In the genomic region with DNA sequence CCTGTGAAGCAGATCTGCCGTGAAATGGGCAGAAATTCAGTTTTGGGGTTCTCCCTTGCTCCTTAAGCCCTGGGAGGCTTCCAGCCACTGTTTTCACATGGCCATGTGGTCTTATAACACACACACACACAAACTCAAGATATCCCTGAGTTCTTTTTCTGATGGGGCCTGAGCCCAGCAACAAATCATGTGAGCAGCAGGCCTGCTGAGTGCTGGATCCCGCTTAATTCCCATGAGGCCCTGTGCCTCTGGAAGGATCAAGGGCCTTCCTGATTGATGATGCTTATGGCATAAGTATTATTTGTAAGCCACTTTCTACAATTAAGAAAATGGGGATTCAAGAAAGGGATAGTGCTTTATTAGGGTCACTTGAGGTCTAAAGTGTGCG, we compare ENCODE assay signal across 8 mouse cellular contexts. TPM values are rescaled to one million over a fixed set of nuclear protein-coding genes. Genes with fewer than 3 reads are reported as not detected.
DNase-seq lines count a peak whose midpoint lies in the region; ATAC-seq and TF ChIP-seq lines count a peak whose summit lies in the region.
"Had no signal": no experiment of that assay in that cellular context is flagged by ENCODE, and none has a peak within 500 bp of the region (broad histone marks: within the 10 kb centered on the region; RNA-seq: fewer than 3 reads in every experiment).

No protein-coding gene starts in this region.

- TF ChIP-seq EP300 in liver, embryonic 14.5 days (IDR thresholded peaks at IDR 0.05; ENCODE audit: low read depth) = no peak

- H3K27ac ChIP-seq in liver, embryonic 11.5 days (ENCODE audit: low read depth, low read length) = peak overlapping the region; percentile 48
- 0 out of 2 replicates have a peak overlapping the region, but pooled peaks have one; percentile 2 for H3K27ac ChIP-seq in forebrain, embryonic 16.5 days (ENCODE audit: low read length)
- peak overlapping the region; percentile 11; the same call in 1 of the 2 replicates for H3K27ac ChIP-seq in liver, embryonic 14.5 days
- peak overlapping the region; percentile 99 for H3K27ac ChIP-seq in neural tube, embryonic 13.5 days (replicated peaks)

- WGBS in liver, embryonic 11.5 days = 86% methylated on average over 3 of the region's 3 CpGs
- 90% methylated on average over 3 of the region's 3 CpGs for WGBS in forebrain, embryonic 16.5 days
- 79% methylated on average over 3 of the region's 3 CpGs for WGBS in liver, embryonic 14.5 days (ENCODE audit: insufficient replicate concordance)
- 67% methylated on average over 3 of the region's 3 CpGs for WGBS in neural tube, embryonic 13.5 days

- peaks cover 28% of the 10 kb centered on the region for H3K4me1 ChIP-seq in liver, embryonic 11.5 days (replicated peaks; ENCODE audit: control insufficient read depth, insufficient read depth, low read length)
- peaks cover 37% of the 10 kb centered on the region for H3K4me1 ChIP-seq in forebrain, embryonic 16.5 days (replicated peaks; ENCODE audit: control insufficient read depth, insufficient read depth, low read length)
- peaks cover 7 to 19% of the 10 kb centered on the region in 2 experiments for H3K4me1 ChIP-seq in liver, embryonic 14.5 days (replicated peaks; ENCODE audit: control insufficient read depth in 2 of 2, insufficient read depth in 2 of 2, low read length in 1 of 2)
- peaks cover 68% of the 10 kb centered on the region for H3K4me1 ChIP-seq in neural tube, embryonic 13.5 days (replicated peaks)

- H3K36me3 ChIP-seq in liver, embryonic 11.5 days (ENCODE audit: control insufficient read depth, insufficient read depth, low read length) = no peaks in the 10 kb centered on the region
- H3K36me3 ChIP-seq in forebrain, embryonic 16.5 days (ENCODE audit: control insufficient read depth, insufficient read depth) = no peaks in the 10 kb centered on the region
- H3K36me3 ChIP-seq in liver, embryonic 14.5 days (replicated peaks; ENCODE audit: control insufficient read depth, insufficient read depth, low read depth) = no peaks in the 10 kb centered on the region
- no peaks in the 10 kb centered on the region for H3K36me3 ChIP-seq in neural tube, embryonic 13.5 days

- ATAC-seq in liver, embryonic 11.5 days (replicated peaks; ENCODE audit: low FRiP score) = no peak
- ATAC-seq in forebrain, embryonic 16.5 days = no peak
- no peak for ATAC-seq in liver, embryonic 14.5 days (ENCODE audit: insufficient read depth)
- no peak for ATAC-seq in neural tube, embryonic 13.5 days (ENCODE audit: low read depth)

- H3K9ac ChIP-seq in liver, embryonic 11.5 days (ENCODE audit: low read depth, low read length) = no peak overlapping the region
- H3K9ac ChIP-seq in forebrain, embryonic 16.5 days (replicated peaks; ENCODE audit: low read depth, low read length) = peak overlapping the region; percentile 38
- H3K9ac ChIP-seq in liver, embryonic 14.5 days (replicated peaks) = no peak overlapping the region
- H3K9ac ChIP-seq in neural tube, embryonic 13.5 days = peak overlapping the region; percentile 100

- 0 out of 2 replicates have a peak overlapping the region, but pooled peaks have one; percentile 5 for H3K4me3 ChIP-seq in liver, embryonic 11.5 days (ENCODE audit: low read depth, low read length)
- peak overlapping the region; percentile 1 for H3K4me3 ChIP-seq in forebrain, embryonic 16.5 days (replicated peaks; ENCODE audit: low read length)
- no peak overlapping the region for H3K4me3 ChIP-seq in liver, embryonic 14.5 days (ENCODE audit: insufficient read depth in 1 of 2, low read depth in 2 of 2, low read length in 2 of 2)
- peak overlapping the region; percentile 83 for H3K4me3 ChIP-seq in neural tube, embryonic 13.5 days

- peak overlapping the region; percentile 27 for H3K4me2 ChIP-seq in liver, embryonic 11.5 days
- peak overlapping the region; percentile 90 for H3K4me2 ChIP-seq in forebrain, embryonic 16.5 days (ENCODE audit: low read length)
- peak overlapping the region; percentile 81 for H3K4me2 ChIP-seq in liver, embryonic 14.5 days (ENCODE audit: low read depth)
- peak overlapping the region; percentile 90 for H3K4me2 ChIP-seq in neural tube, embryonic 13.5 days

- no peaks in the 10 kb centered on the region for H3K9me3 ChIP-seq in liver, embryonic 11.5 days (ENCODE audit: control insufficient read depth, low read length)
- no peaks in the 10 kb centered on the region for H3K9me3 ChIP-seq in forebrain, embryonic 16.5 days (ENCODE audit: control insufficient read depth, low read length)
- no peaks in the 10 kb centered on the region for H3K9me3 ChIP-seq in liver, embryonic 14.5 days (ENCODE audit: control insufficient read depth, low read length)
- H3K9me3 ChIP-seq in neural tube, embryonic 13.5 days = no peaks in the 10 kb centered on the region

- no peak for TF ChIP-seq CTCF in liver, embryonic 14.5 days (IDR thresholded peaks at IDR 0.05; ENCODE audit: low read depth)

- DNase-seq in liver, embryonic 11.5 days (ENCODE audit: low spot score) = no peak
- no peak for DNase-seq in liver
- DNase-seq in liver, embryonic 14.5 days (ENCODE audit: low read depth in 3 of 3, low spot score in 3 of 3) = no peak
- no peak for DNase-seq in urinary bladder, adult 2 months (ENCODE audit: low spot score)
- no peak for DNase-seq in cerebellum, adult 9-10 months
- DNase-seq: lung, adult 18-20 months had no signal

- H3K27me3 ChIP-seq in liver, embryonic 11.5 days (replicated peaks; ENCODE audit: control insufficient read depth, insufficient read depth, low read length) = no peaks in the 10 kb centered on the region
- H3K27me3 ChIP-seq in forebrain, embryonic 16.5 days (replicated peaks; ENCODE audit: control insufficient read depth, insufficient read depth, low read length) = no peaks in the 10 kb centered on the region
- H3K27me3 ChIP-seq in liver, embryonic 14.5 days (ENCODE audit: control insufficient read depth, insufficient read depth, low read length) = no peaks in the 10 kb centered on the region
- no peaks in the 10 kb centered on the region for H3K27me3 ChIP-seq in neural tube, embryonic 13.5 days

RNA-seq across cellular contexts. Expression of gene Mvb12b, which starts 2.5 kb away (rescaled TPM):
- polyA plus RNA-seq in liver, embryonic 11.5 days (2014; fragmentation: Nextera tagmentation; extraction: Ambion mirVana) = 17.7 and 18.3 TPM in 2 replicates
- 78.1 and 84.2 TPM in 2 replicates for polyA plus RNA-seq in forebrain, embryonic 16.5 days (2015; fragmentation: Nextera tagmentation; extraction: Ambion mirVana)
- 6.6 and 6.9 TPM in 2 replicates for polyA plus RNA-seq in liver, embryonic 14.5 days (2012; rRNA removed)
- polyA plus RNA-seq in liver, embryonic 14.5 days (2014; fragmentation: Nextera tagmentation; extraction: Ambion mirVana) = 8.3 and 11.3 TPM in 2 replicates
- polyA plus RNA-seq in neural tube, embryonic 13.5 days (2015; fragmentation: Nextera tagmentation; extraction: Ambion mirVana) = 60.5 and 67.6 TPM in 2 replicates
- polyA plus RNA-seq in urinary bladder, adult 2 months (2012; rRNA removed) = 15.1 and 21.0 TPM in 2 replicates

Comparison
In these comparisons a context has a peak if more than half of its experiments do, and no peak if none do; other contexts are left out.
1. H3K4me3 ChIP-seq: peak in liver, embryonic 11.5 days (single experiment), forebrain, embryonic 16.5 days (single experiment) and neural tube, embryonic 13.5 days (single experiment); none in liver, embryonic 14.5 days (0 of 2).
2. H3K27ac ChIP-seq: peak in every context shown above with its lines; median percentile 99 in neural tube, embryonic 13.5 days; 48 in liver, embryonic 11.5 days; 11 in liver, embryonic 14.5 days; 2 in forebrain, embryonic 16.5 days.
3. H3K4me2 ChIP-seq: peak in every context shown above with its lines; median percentile 90 in forebrain, embryonic 16.5 days; 90 in neural tube, embryonic 13.5 days; 81 in liver, embryonic 14.5 days; 27 in liver, embryonic 11.5 days.
4. H3K9ac ChIP-seq: peak in forebrain, embryonic 16.5 days (single experiment) and neural tube, embryonic 13.5 days (single experiment); none in liver, embryonic 11.5 days (single experiment) and liver, embryonic 14.5 days (single experiment).